Mouse (Mus musculus): ENCODE measurements around the gene Hpse2. TPM values are rescaled to one million over a fixed set of nuclear protein-coding genes. Genes with fewer than 3 reads are reported as not detected.
"Not testable (repeated sequence)": the region's sequence is repeated elsewhere in the genome, so short reads cannot be mapped to it uniquely, and the experiment has no call there.

Gene Hpse2
- total RNA-seq, 2 experiments from 2014 or later, result 0.14 TPM; not detected in 1

GRCm38 (mm10) chr19:42794914-42795613 is 593.1 kb downstream of the Hpse2 start:
- DNase-seq, result peak; percentile 88 to 91
- intact Hi-C loops (cut with DNase I), result loop anchor here (1.0 to 5.0 kb wide), 4 partner anchors 232 to 690 kb away; no protein-coding TSS in a partner anchor

DNA sequence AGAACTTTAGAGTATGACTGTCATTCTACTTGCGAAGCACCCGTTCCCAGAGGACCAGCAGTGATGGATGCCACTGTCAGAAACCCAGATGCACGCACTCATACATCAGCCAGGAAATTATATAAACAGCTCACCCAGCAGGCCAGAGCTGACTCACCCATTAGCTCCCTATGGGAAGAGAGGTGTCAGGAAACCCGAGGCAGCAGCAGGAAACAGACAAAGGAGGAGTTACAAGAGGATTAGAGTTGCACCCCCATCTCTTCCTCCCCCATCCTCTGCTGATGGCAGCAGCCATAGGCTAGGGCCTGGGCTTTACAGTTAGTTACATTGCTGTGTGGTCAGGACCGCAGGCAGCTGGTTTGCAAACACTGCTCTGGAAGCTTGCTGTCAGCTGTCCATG is 599.8 kb downstream of the Hpse2 start:
- no peak for DNase-seq
- intact Hi-C loops (cut with DNase I), result no loop called here

GRCm38 (mm10) chr19:42785562-42786220 is 602.5 kb downstream of the Hpse2 start:
- intact Hi-C loops (cut with DNase I), result no loop called here
- no peak for DNase-seq

GRCm38 (mm10) chr19:42785129-42785528 is 603.0 kb downstream of the Hpse2 start:
- no peak for DNase-seq
- intact Hi-C loops (cut with DNase I), result no loop called here

- DNase-seq; intact Hi-C loops (cut with DNase I): not testable (repeated sequence)
Measured at GRCm38 (mm10) chr19:42780156-42780538, 608.0 kb downstream of the Hpse2 start.

- peak; percentile 80 to 88 for DNase-seq
- intact Hi-C loops (cut with DNase I), result loop anchor here (2.0 kb wide), 1 partner anchor 27 kb away; the partner anchor contains the start of gene Pyroxd2
Measured at GRCm38 (mm10) chr19:42779531-42780155, 608.5 kb downstream of the Hpse2 start, which contains the start of gene Hps1. Hps1 (minus strand) TSS chr19:42779978.

DNA sequence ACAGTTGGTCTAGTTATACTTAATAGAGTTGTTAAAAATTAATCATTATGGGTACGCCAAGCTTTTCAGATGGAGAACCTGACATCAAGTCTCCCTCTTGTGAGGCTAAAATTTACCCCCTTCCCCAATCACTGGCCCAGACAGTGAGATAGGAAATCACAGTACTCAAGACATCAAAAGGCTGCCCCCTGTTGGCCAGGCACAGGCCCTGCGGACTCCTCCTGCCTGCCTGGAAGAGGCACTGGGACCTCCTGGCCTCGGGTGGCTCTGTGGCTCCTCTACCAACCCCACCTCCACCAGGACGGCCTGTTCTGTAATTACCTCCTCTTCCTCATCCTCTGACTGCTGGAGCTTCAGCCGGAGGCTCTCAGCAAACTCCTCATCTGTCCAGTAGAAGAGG is 610.4 kb downstream of the Hpse2 start:
- DNase-seq, result peak; percentile 22 to 53
- intact Hi-C loops (cut with DNase I), result loop anchor here (2.0 kb wide), 1 partner anchor 25 kb away; the partner anchor contains the start of gene Pyroxd2

GRCm38 (mm10) chr19:42776813-42777212 is 611.3 kb downstream of the Hpse2 start:
- DNase-seq, result peak in 1 of 2 experiments; percentile 43
- intact Hi-C loops (cut with DNase I), result no loop called here

DNA sequence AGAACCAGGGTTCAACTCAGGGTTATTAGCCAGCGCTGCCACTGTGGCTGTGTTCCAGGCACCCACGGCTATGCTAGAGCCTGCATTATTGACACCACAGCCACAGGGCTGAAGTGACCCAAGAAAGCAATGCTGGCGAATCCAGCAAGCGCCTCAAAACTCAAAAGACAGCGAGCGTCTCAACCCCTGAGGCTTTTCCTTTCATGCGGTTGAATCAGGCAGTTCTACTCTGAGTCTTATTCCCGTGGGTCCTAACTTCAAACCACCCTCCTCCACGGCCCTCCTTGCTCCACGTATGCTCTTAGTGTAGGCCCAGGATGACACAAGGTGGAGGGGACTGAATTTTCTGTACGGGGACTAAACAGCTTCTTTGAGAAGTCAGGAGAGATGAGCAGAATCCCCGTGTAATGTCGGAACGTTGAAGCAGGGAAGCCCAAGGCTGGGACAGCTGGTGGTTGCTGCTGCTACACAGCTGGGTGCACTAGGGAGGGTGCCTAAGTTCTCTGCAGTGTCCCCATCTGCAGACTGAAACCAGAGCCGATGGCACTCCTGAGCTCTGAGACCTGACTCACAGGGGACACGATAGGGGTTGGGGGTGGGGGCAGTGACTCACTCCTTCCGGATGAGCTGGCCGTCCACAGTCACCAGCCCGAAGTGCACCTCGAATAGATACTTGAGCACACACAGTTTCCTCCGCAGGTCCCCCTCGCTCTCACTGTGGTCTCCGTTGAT is 617.8 kb downstream of the Hpse2 start:
- intact Hi-C loops (cut with DNase I), result no loop called here

DNA sequence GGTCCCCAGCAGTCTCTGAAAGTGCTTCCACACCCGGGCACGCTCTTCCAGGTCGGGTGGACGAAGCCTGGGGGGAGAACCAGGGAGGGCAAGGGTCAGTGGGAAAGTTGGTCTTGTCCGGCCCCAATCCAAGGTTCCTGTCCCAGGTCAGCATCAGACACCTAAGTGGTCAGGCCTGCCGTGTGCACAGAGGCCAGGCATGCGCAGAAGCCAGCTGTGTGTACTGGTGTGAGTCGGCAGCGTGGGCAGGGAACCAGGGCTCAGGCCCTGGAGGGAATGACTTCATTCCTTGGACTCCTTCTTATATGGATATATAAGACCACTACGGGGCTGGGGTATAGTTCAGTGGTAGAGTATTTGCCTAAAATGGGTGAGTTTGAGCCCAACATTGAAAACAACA is 618.5 kb downstream of the Hpse2 start:
- intact Hi-C loops (cut with DNase I), result no loop called here
- DNase-seq, result no peak

More for the DNA sequence above, 617.8 kb downstream of the Hpse2 start:
- no peak for DNase-seq

- no peak for DNase-seq
- intact Hi-C loops (cut with DNase I), result no loop called here
Measured at GRCm38 (mm10) chr19:42767361-42767760, 620.8 kb downstream of the Hpse2 start.

DNA sequence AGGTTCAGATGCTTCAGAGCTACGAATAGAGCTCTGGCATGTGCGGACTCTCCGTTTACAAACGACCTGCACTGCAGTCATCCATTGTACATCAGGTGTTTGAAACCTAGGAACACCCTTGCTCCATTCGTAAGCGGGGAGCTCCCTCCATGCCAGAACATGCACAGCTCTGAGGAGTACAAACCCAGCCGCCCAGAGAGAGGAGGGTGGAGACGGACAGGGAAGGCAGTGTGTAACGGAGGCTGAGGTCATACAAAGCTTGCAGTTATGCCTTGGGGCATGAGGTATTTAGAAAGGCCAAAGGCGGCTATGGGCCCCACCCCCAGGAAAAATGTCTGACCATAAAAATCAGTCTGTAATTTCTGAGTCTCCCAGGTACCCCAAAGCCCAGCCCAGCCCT is 623.8 kb downstream of the Hpse2 start:
- DNase-seq, result no peak
- intact Hi-C loops (cut with DNase I), result no loop called here

DNA sequence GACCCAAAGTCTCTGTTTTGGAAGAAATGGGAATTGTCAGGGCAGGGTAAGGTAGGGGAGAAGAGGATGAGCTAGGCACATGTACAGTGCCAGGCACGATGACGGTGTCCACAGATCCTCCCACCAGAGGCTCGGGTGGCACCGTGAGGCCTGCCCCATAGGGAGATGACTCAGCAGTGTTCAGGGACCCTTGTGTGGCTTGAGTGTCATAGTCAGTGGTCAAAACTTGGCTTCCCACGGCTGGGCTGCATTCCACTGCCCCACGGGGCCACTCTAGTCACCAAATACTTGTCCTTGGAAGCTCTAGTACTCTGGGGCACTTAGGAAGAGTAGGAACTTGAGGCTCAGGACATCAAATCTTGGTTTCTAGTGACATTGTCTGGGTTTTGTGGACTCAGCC is 631.5 kb downstream of the Hpse2 start:
- DNase-seq, result no peak
- intact Hi-C loops (cut with DNase I), result no loop called here

- DNase-seq, result peak; percentile 31 to 39
- intact Hi-C loops (cut with DNase I), result no loop called here
Measured at GRCm38 (mm10) chr19:42755148-42755870, 632.8 kb downstream of the Hpse2 start.

GRCm38 (mm10) chr19:42753141-42753917 is 634.8 kb downstream of the Hpse2 start:
- intact Hi-C loops (cut with DNase I), result loop anchor here (2.0 to 5.0 kb wide), 2 partner anchors 25 to 236 kb away; partner anchors contain the start of genes Hps1 and R3hcc1l
- DNase-seq, result peak; percentile 78 to 81

GRCm38 (mm10) chr19:42752363-42752931 is 635.7 kb downstream of the Hpse2 start, which contains the start of gene Pyroxd2:
Pyroxd2 (minus strand) TSS chr19:42752775.
- intact Hi-C loops (cut with DNase I), result loop anchor here (2.0 to 5.0 kb wide), 2 partner anchors 26 to 235 kb away; partner anchors contain the start of genes Hps1 and R3hcc1l
- peak; percentile 80 to 85 for DNase-seq

GRCm38 (mm10) chr19:42750196-42750595 is 638.0 kb downstream of the Hpse2 start:
- intact Hi-C loops (cut with DNase I), result loop anchor here (5.0 kb wide), 1 partner anchor 233 kb away; the partner anchor contains the start of gene R3hcc1l
- DNase-seq, result no peak

DNA sequence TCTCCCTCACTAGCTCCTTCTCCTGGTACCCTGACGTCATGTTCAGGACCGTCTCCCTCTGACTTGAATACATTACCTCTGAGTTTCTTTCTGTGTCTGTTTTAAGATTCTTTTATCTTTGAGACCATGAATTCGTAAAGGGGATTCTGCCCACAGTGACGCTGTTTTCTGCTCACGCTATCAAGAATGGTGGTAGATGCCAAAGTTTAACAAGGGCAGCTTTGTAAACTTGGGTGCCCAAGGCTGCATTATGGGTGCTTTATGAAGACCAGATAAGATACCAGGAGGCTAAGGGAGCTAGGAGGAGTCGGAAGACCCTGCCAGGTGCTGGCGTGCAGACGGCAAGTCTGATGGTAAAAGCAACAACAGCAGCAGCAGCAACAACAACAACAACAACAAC is 641.5 kb downstream of the Hpse2 start:
- intact Hi-C loops (cut with DNase I), result no loop called here
- DNase-seq, result no peak

GRCm38 (mm10) chr19:42745869-42746224 is 642.3 kb downstream of the Hpse2 start:
- DNase-seq, result no peak
- intact Hi-C loops (cut with DNase I), result loop anchor here (2.0 kb wide), 1 partner anchor 83 kb away; no protein-coding TSS in a partner anchor
